Mouse (Mus musculus) liver, embryonic 14.5 days (tissue): ENCODE results near the gene Selplg.

ENCODE experiments used
- CTCF ChIP-seq: IDR thresholded peaks from 2 replicates; pipeline ENCODE4 v1.5.1; 2016; ENCODE audit warnings: antibody characterized with exemption, low read depth, control low read depth
- EP300 ChIP-seq: IDR thresholded peaks from 2 replicates; pipeline ENCODE4 v1.6.1; 2016; ENCODE audit warnings: antibody characterized with exemption, low read depth

DNA sequence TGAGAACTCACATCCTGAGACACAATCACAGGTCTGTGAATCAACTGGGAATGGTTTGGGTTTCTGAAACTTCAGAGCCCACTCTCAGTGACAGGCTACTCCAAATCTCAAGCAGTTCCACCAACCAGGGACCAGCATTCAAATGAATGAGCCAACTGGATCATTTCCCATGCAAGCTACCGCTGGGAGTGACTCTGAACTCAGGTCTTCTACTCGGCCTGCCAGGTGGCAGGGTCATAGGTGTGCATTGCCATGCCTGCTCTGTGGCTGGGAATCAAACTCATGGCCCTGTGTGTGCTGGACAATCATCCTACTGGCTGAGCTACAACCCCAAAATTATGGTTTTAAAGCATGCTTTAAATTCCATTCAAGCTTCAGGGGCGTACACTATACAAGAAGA, 45.1 kb upstream of the Selplg start:
- TF ChIP-seq CTCF: no peak
- no peak for TF ChIP-seq EP300
